Mouse (Mus musculus) thymus, adult 2 months (tissue): ENCODE data around the gene Hormad1.

Source experiments
- CTCF ChIP-seq: fragments of 200-500 bp; IDR thresholded peaks from 2 replicates; pipeline ENCODE4 v1.5.1; 2012; ENCODE audit warnings: mild to moderate bottlenecking, control low read depth, low read length, moderate library complexity, borderline replicate concordance; ENCODE audit not compliant: control insufficient read depth, poor library complexity, insufficient read depth; ENCODE audit errors: extremely low read depth
- POLR2A ChIP-seq: fragments of 200-500 bp; IDR thresholded peaks from 2 replicates; pipeline ENCODE4 v1.6.1; 2012; ENCODE audit warnings: mild to moderate bottlenecking, low read length, control low read depth, moderate library complexity; ENCODE audit not compliant: control insufficient read depth, poor library complexity, insufficient read depth; ENCODE audit errors: extremely low read depth

DNA sequence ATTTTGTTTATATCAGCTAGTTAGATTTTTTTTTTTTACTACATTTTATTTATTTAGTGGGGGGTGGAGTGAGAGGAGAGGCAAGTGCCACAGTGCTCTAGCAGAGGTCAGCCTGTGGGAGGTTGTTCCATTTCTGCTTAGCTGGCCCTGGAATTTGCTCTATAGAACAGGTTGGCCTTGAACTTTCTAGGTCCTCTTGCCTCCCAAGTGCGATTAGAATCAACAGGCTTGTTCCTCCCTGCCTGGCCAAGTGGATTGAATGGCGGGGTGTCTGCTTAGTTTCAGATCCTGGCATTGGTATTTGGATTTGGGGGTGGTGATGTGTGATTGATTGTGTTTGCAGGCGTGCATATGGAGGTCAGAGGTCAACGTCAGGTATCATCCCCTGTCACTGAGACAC, 76.6 kb downstream of the Hormad1 start:
- TF ChIP-seq CTCF, result no peak
- TF ChIP-seq POLR2A, result no peak
